Mouse (Mus musculus) kidney, postnatal 25 days (tissue): ENCODE measurements around the gene Tbx4.

Experiments
- DNase-seq, 2 experiments: peaks; one replicate each; pipeline ENCODE4 v3.0.0; 2021; ENCODE audit warnings: mixed read lengths in 2 of 2

Tbx4 gene

GRCm38 (mm10) chr11:85885665-85886428 lies at the start of gene Tbx4:
Gene Tbx4 (plus strand): TSS chr11:85886422.
- DNase-seq, result no peak

GRCm38 (mm10) chr11:85836523-85837290 lies 49.5 kb upstream of the Tbx4 start:
- peak; percentile 43 to 63 for DNase-seq

GRCm38 (mm10) chr11:85837291-85837647 lies 49.0 kb upstream of the Tbx4 start:
- no peak for DNase-seq

GRCm38 (mm10) chr11:85837648-85838423 lies 48.4 kb upstream of the Tbx4 start:
- no peak for DNase-seq

- no peak for DNase-seq
Observed at GRCm38 (mm10) chr11:85838424-85839257, 47.6 kb upstream of the Tbx4 start.

GRCm38 (mm10) chr11:85839258-85840030 lies 46.8 kb upstream of the Tbx4 start:
- no peak for DNase-seq

GRCm38 (mm10) chr11:85840031-85840802 lies 46.0 kb upstream of the Tbx4 start:
- no peak for DNase-seq

GRCm38 (mm10) chr11:85840803-85841145 lies 45.4 kb upstream of the Tbx4 start:
- DNase-seq, result no peak

GRCm38 (mm10) chr11:85841211-85841681 lies 45.0 kb upstream of the Tbx4 start:
- DNase-seq, result no peak

GRCm38 (mm10) chr11:85841980-85842379 lies 44.2 kb upstream of the Tbx4 start:
- peak; percentile 71 to 82 for DNase-seq

- DNase-seq, result peak in 1 of 2 experiments; percentile 24
Observed at GRCm38 (mm10) chr11:85842596-85843346, 43.5 kb upstream of the Tbx4 start.

GRCm38 (mm10) chr11:85843347-85843692 lies 42.9 kb upstream of the Tbx4 start:
- DNase-seq, result peak; percentile 81 to 91

GRCm38 (mm10) chr11:85844144-85844965 lies 41.9 kb upstream of the Tbx4 start:
- DNase-seq, result peak; percentile 94 to 95

GRCm38 (mm10) chr11:85844971-85845370 lies 41.3 kb upstream of the Tbx4 start:
- peak; percentile 59 to 82 for DNase-seq

GRCm38 (mm10) chr11:85845921-85846320 lies 40.3 kb upstream of the Tbx4 start:
- DNase-seq, result peak; percentile 77 to 86

GRCm38 (mm10) chr11:85846509-85846908 lies 39.7 kb upstream of the Tbx4 start:
- peak; percentile 55 to 84 for DNase-seq

GRCm38 (mm10) chr11:85849037-85849436 lies 37.2 kb upstream of the Tbx4 start:
- peak; percentile 72 to 84 for DNase-seq

- no peak for DNase-seq
Observed at GRCm38 (mm10) chr11:85850233-85850632, 36.0 kb upstream of the Tbx4 start, which contains the start of gene Gm11444. Gene Gm11444 (minus strand): TSS chr11:85850333.

- DNase-seq, result peak in 1 of 2 experiments; percentile 34
Observed at GRCm38 (mm10) chr11:85850758-85851157, 35.5 kb upstream of the Tbx4 start.
